Mouse (Mus musculus): ENCODE data around the gene Chrm3.

- TF ChIP-seq MYOD1 (IDR thresholded peaks at IDR 0.05; ENCODE audit: control insufficient read depth, insufficient read length, low read depth) (no peak), MAX (IDR thresholded peaks at IDR 0.05) (no peak), USF1 (IDR thresholded peaks at IDR 0.05; ENCODE audit: low read depth) (no peak)
Measured at GRCm38 (mm10) chr13:10309811-10310210, 50.8 kb downstream of the Chrm3 start.
